Mouse (Mus musculus) embryonic facial prominence, embryonic 11.5 days (tissue): ENCODE measurements around the gene Cgnl1. TPM values are rescaled to one million over a fixed set of nuclear protein-coding genes. Genes with fewer than 3 reads are reported as not detected.

Source experiments
- ATAC-seq: fragments of 200-750 bp; cut with Nextera tagmentation; replicated peaks from 2 replicates; pipeline ENCODE4 v1.8.0; 2017; ENCODE audit warnings: low read depth; ENCODE audit not compliant: insufficient number of reproducible peaks, low FRiP score, low TSS enrichment
- DNase-seq: peaks from one replicate; pipeline ENCODE4 v3.0.0-alpha.2; 2015; ENCODE audit warnings: low spot score
- H3K27ac ChIP-seq: fragments of 300-500 bp; sonication (generic); replicated peaks from 2 replicates; pipeline ENCODE4 v1.5.1; 2014; ENCODE audit warnings: mild to moderate bottlenecking, low read depth, low read length, control low read depth
- H3K27me3 ChIP-seq: fragments of 300-500 bp; sonication (generic); 2 replicates; pipeline ENCODE4 v1.6.1; 2014; ENCODE audit warnings: mild to moderate bottlenecking, low read length, moderate library complexity, mixed read lengths; ENCODE audit not compliant: control insufficient read depth, insufficient read depth
- H3K36me3 ChIP-seq: fragments of 300-500 bp; sonication (generic); replicated peaks from 2 replicates; pipeline ENCODE4 v1.6.1; 2014; ENCODE audit warnings: low read depth, mild to moderate bottlenecking, low read length, moderate library complexity, mixed read lengths; ENCODE audit not compliant: control insufficient read depth, insufficient read depth
- H3K4me1 ChIP-seq: fragments of 300-500 bp; sonication (generic); 2 replicates; pipeline ENCODE4 v1.6.1; 2014; ENCODE audit warnings: low read length, mixed read lengths; ENCODE audit not compliant: control insufficient read depth, insufficient read depth
- H3K4me2 ChIP-seq: fragments of 300-500 bp; sonication (generic); 2 replicates; pipeline ENCODE4 v1.6.1; 2014; ENCODE audit warnings: low read depth, mild to moderate bottlenecking, control low read depth, low read length, moderate library complexity
- H3K4me3 ChIP-seq: fragments of 300-500 bp; sonication (generic); 2 replicates; pipeline ENCODE4 v1.5.1; 2014; ENCODE audit warnings: low read depth, low read length, control low read depth
- H3K9ac ChIP-seq: fragments of 300-500 bp; sonication (generic); replicated peaks from 2 replicates; pipeline ENCODE4 v1.6.1; 2014; ENCODE audit warnings: mild to moderate bottlenecking, control low read depth, low read length
- H3K9me3 ChIP-seq: fragments of 300-500 bp; sonication (generic); replicated peaks from 2 replicates; pipeline ENCODE4 v1.6.1; 2016; ENCODE audit warnings: mild to moderate bottlenecking, low read length, inconsistent platforms, mixed read lengths; ENCODE audit not compliant: control insufficient read depth
- WGBS: fragments of 180-500 bp; shearing (Covaris S2); extraction: QIAGEN DNeasy Blood & Tissue Kit; methylation state at CpG from one replicate; pipeline ENCODE4 v1.1.7; 2014; 5-methylcytosine and 5-hydroxymethylcytosine counted together
- polyA plus RNA-seq: library from polyadenylated mRNA; unstranded; fragments of >200 nt; fragmentation: Nextera tagmentation; extraction: Ambion mirVana; gene quantifications from 2 replicates; pipeline ENCODE4 v1.2.1, GENCODE M21; 2014

Cgnl1 gene
- polyA plus RNA-seq, 1 experiment from 2014 or later: 5.4 TPM

GRCm38 (mm10) chr9:71596888-71597287 is 174.5 kb downstream of the Cgnl1 start:
- WGBS: 49% methylated on average over 6 of the region's 6 CpGs
- no peaks in the 10 kb centered on the region; the same call in 1 of the 2 replicates for H3K27me3 ChIP-seq
- no peak for DNase-seq
- H3K9ac ChIP-seq: no peak overlapping the region
- H3K4me2 ChIP-seq: no peak overlapping the region
- H3K36me3 ChIP-seq: no peaks in the 10 kb centered on the region
- H3K4me1 ChIP-seq: no peaks in the 10 kb centered on the region
- H3K4me3 ChIP-seq: no peak overlapping the region
- no peak for ATAC-seq
- H3K9me3 ChIP-seq: no peaks in the 10 kb centered on the region
- H3K27ac ChIP-seq: no peak overlapping the region

- H3K27me3 ChIP-seq: no peaks in the 10 kb centered on the region
- ATAC-seq: no peak
- H3K4me2 ChIP-seq: peak overlapping the region; percentile 86
- no peak overlapping the region for H3K27ac ChIP-seq
- H3K9ac ChIP-seq: no peak overlapping the region
- DNase-seq: no peak
- 47% methylated on average over 6 of the region's 6 CpGs for WGBS
- H3K36me3 ChIP-seq: no peaks in the 10 kb centered on the region
- H3K9me3 ChIP-seq: no peaks in the 10 kb centered on the region
- H3K4me3 ChIP-seq: peak overlapping the region; percentile 52
- H3K4me1 ChIP-seq: no peaks in the 10 kb centered on the region
Observed at GRCm38 (mm10) chr9:71592577-71593285, 178.7 kb downstream of the Cgnl1 start.

- Histone ChIP-seq H3K4me3 (peak within 1 kb of the TSS; percentile 52), H3K4me2 (peak within 1 kb of the TSS; percentile 86), H3K36me3 (no peaks in the 10 kb centered on the region), H3K9me3 (no peaks in the 10 kb centered on the region), H3K9ac (peak within 1 kb of the TSS; percentile 61), H3K4me1 (no peaks in the 10 kb centered on the region), H3K27me3 (no peaks in the 10 kb centered on the region), H3K27ac (no peak within 1 kb of the TSS)
- 1% methylated on average over 29 of the region's 29 CpGs for WGBS
- ATAC-seq: peak; percentile 87
- peak; percentile 87 for DNase-seq
Observed at GRCm38 (mm10) chr9:71591938-71592548, 179.4 kb downstream of the Cgnl1 start, which contains the start of gene Myzap. TSS of gene Myzap (minus strand) at chr9:71592360.

- H3K36me3 ChIP-seq: no peaks in the 10 kb centered on the region
- no peak overlapping the region for H3K9ac ChIP-seq
- no peak overlapping the region for H3K4me3 ChIP-seq
- 68% methylated on average over 5 of the region's 5 CpGs for WGBS
- H3K9me3 ChIP-seq: no peaks in the 10 kb centered on the region
- no peak for ATAC-seq
- no peaks in the 10 kb centered on the region for H3K4me1 ChIP-seq
- H3K27ac ChIP-seq: no peak overlapping the region
- H3K27me3 ChIP-seq: no peaks in the 10 kb centered on the region
- peak overlapping the region; percentile 86; the same call in 1 of the 2 replicates for H3K4me2 ChIP-seq
- DNase-seq: no peak
Observed at GRCm38 (mm10) chr9:71591106-71591505, 180.3 kb downstream of the Cgnl1 start.

- H3K9ac ChIP-seq: no peak overlapping the region
- no peak overlapping the region for H3K27ac ChIP-seq
- no peaks in the 10 kb centered on the region for H3K27me3 ChIP-seq
- no peaks in the 10 kb centered on the region for H3K9me3 ChIP-seq
- ATAC-seq (no peak), DNase-seq (no peak)
- no peak overlapping the region for H3K4me2 ChIP-seq
- 69% methylated on average over 7 of the region's 7 CpGs for WGBS
- no peaks in the 10 kb centered on the region for H3K4me1 ChIP-seq
- H3K4me3 ChIP-seq: no peak overlapping the region
- H3K36me3 ChIP-seq: no peaks in the 10 kb centered on the region
Observed at GRCm38 (mm10) chr9:71589771-71590170, 181.6 kb downstream of the Cgnl1 start.

GRCm38 (mm10) chr9:71588930-71589592 is 182.3 kb downstream of the Cgnl1 start:
- 71% methylated on average over 2 of the region's 2 CpGs for WGBS
- H3K27me3 ChIP-seq: no peaks in the 10 kb centered on the region
- no peaks in the 10 kb centered on the region for H3K36me3 ChIP-seq
- no peaks in the 10 kb centered on the region for H3K4me1 ChIP-seq
- no peak for DNase-seq
- H3K27ac ChIP-seq: no peak overlapping the region
- H3K4me3 ChIP-seq: no peak overlapping the region
- no peak for ATAC-seq
- no peak overlapping the region for H3K4me2 ChIP-seq
- no peak overlapping the region for H3K9ac ChIP-seq
- H3K9me3 ChIP-seq: no peaks in the 10 kb centered on the region

- H3K27ac ChIP-seq: no peak overlapping the region
- ATAC-seq (no peak), DNase-seq (no peak)
- H3K9me3 ChIP-seq: no peaks in the 10 kb centered on the region
- no peak overlapping the region for H3K4me3 ChIP-seq
- no peak overlapping the region for H3K4me2 ChIP-seq
- 61% methylated on average over 3 of the region's 3 CpGs for WGBS
- no peaks in the 10 kb centered on the region for H3K4me1 ChIP-seq
- H3K27me3 ChIP-seq: no peaks in the 10 kb centered on the region
- H3K36me3 ChIP-seq: no peaks in the 10 kb centered on the region
- H3K9ac ChIP-seq: no peak overlapping the region
Observed at GRCm38 (mm10) chr9:71586408-71586807, 185.0 kb downstream of the Cgnl1 start.

- ATAC-seq (no peak), DNase-seq (no peak)
- no peaks in the 10 kb centered on the region for H3K4me1 ChIP-seq
- H3K4me2 ChIP-seq: no peak overlapping the region
- H3K9me3 ChIP-seq: no peaks in the 10 kb centered on the region
- WGBS: 76% methylated on average over 1 of the region's 1 CpGs
- no peaks in the 10 kb centered on the region for H3K27me3 ChIP-seq
- no peak overlapping the region for H3K27ac ChIP-seq
- no peak overlapping the region for H3K9ac ChIP-seq
- no peaks in the 10 kb centered on the region for H3K36me3 ChIP-seq
- H3K4me3 ChIP-seq: no peak overlapping the region
Observed at GRCm38 (mm10) chr9:71582771-71583170, 188.6 kb downstream of the Cgnl1 start.
